Mouse (Mus musculus) neural tube, embryonic 11.5 days (tissue): ENCODE measurements around the gene Il4. TPM values are rescaled to one million over a fixed set of nuclear protein-coding genes. Genes with fewer than 3 reads are reported as not detected.

Experiments used
- ATAC-seq: fragments of 200-750 bp; cut with Nextera tagmentation; 2 replicates; pipeline ENCODE4 v1.8.0; 2017; ENCODE audit warnings: moderate number of reproducible peaks, mild to moderate bottlenecking, moderate TSS enrichment, moderate library complexity; ENCODE audit not compliant: insufficient read depth, low FRiP score, low TSS enrichment
- DNase-seq: peaks from one replicate; pipeline ENCODE4 v3.0.0-alpha.2; 2015; ENCODE audit warnings: low spot score
- H3K27ac ChIP-seq: fragments of 300-500 bp; sonication (generic); 2 replicates; pipeline ENCODE4 v1.5.1; 2014; ENCODE audit warnings: low read depth, mild to moderate bottlenecking, low read length
- H3K27me3 ChIP-seq: fragments of 300-500 bp; sonication (generic); 2 replicates; pipeline ENCODE4 v1.6.1; 2014; ENCODE audit warnings: mild to moderate bottlenecking, low read length, mixed read lengths; ENCODE audit not compliant: control insufficient read depth, insufficient read depth
- H3K36me3 ChIP-seq: fragments of 300-500 bp; sonication (generic); 2 replicates; pipeline ENCODE4 v1.6.1; 2014; ENCODE audit warnings: mild to moderate bottlenecking, low read length, moderate library complexity, mixed read lengths; ENCODE audit not compliant: control insufficient read depth, insufficient read depth
- H3K4me1 ChIP-seq: fragments of 300-500 bp; sonication (generic); 2 replicates; pipeline ENCODE4 v1.6.1; 2014; ENCODE audit warnings: low read length, mixed read lengths; ENCODE audit not compliant: control insufficient read depth, insufficient read depth
- H3K4me2 ChIP-seq: fragments of 300-500 bp; sonication (generic); 2 replicates; pipeline ENCODE4 v1.6.1; 2014; ENCODE audit warnings: low read depth, mild to moderate bottlenecking, moderate library complexity
- H3K4me3 ChIP-seq: fragments of 300-500 bp; sonication (generic); 2 replicates; pipeline ENCODE4 v1.5.1; 2014; ENCODE audit warnings: low read depth, low read length
- H3K9ac ChIP-seq: fragments of 300-500 bp; sonication (generic); 2 replicates; pipeline ENCODE4 v1.6.1; 2014; ENCODE audit warnings: mild to moderate bottlenecking, low read length
- H3K9me3 ChIP-seq: fragments of 300-500 bp; sonication (generic); 2 replicates; pipeline ENCODE4 v1.6.1; 2016; ENCODE audit warnings: low read length; ENCODE audit not compliant: control insufficient read depth
- WGBS: fragments of 180-500 bp; shearing (Covaris S2); extraction: QIAGEN DNeasy Blood & Tissue Kit; methylation state at CpG from one replicate; pipeline ENCODE4 v1.1.7; 2014; 5-methylcytosine and 5-hydroxymethylcytosine counted together
- polyA plus RNA-seq: library from polyadenylated mRNA; unstranded; fragments of >200 nt; fragmentation: Nextera tagmentation; extraction: Ambion mirVana; gene quantifications from 2 replicates; pipeline ENCODE4 v1.2.1, GENCODE M21; 2014

The Il4 gene
- polyA plus RNA-seq, 1 experiment from 2014 or later: 4.0 TPM

DNA sequence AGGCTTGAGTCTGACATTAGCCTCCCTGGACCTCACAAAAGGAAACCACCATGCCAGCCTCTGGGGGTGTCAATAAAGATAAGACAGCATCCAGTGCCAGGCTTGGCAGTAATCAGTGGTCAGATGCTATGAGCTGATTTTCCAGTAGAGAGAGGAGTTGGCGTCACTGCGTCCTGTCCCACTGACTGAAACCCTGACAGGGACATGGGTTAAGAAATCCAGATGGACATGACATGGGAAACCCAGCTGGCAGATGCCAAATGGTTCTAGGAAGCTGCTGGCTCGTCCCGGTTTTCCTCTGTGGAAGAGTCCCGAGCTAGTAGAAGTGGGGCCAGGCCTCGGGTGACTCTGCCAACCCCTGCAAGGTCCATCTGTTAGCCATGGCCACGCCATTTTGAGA is 15.2 kb upstream of the Il4 start:
- DNase-seq (no peak), ATAC-seq (no peak)
- Histone ChIP-seq H3K36me3 (no peaks in the 10 kb centered on the region), H3K9ac (no peak overlapping the region), H3K4me3 (no peak overlapping the region), H3K4me1 (peaks cover 6% of the 10 kb centered on the region; the same call in 1 of the 2 replicates), H3K4me2 (no peak overlapping the region), H3K9me3 (no peaks in the 10 kb centered on the region), H3K27me3 (peaks cover 12% of the 10 kb centered on the region; the same call in 1 of the 2 replicates), H3K27ac (no peak overlapping the region)
- WGBS: 87% methylated on average over 7 of the region's 7 CpGs

DNA sequence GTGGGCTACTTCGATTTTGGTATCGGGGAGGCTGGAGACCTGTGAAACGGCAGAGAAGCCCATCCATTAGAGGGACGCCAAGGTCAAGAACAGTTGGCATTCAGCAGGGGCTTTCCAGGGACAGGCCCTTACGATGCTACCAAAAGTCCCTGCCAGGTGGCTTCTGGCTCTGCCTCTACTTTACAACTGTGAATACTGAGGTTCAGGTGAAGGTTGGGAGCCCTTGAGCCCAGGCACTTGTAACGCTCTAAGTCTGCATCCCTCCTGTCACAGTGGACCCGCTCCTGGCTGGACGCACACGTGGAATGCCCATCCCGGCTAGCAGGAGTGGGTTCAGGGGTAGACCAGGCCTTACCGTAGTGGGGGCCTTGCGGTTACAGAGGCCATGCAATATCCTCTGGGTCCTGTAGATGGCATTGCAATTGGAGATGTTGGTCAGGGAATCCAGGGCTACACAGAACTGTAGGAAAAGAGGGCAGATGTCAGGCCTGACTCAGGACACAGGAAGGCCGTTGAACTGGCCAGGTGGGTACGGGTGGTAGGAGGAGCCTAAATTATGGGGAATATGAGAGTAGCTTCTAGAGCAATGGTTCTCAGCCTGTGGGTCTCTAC is 13.8 kb upstream of the Il4 start:
- no peaks in the 10 kb centered on the region for H3K36me3 ChIP-seq
- ATAC-seq: no peak
- no peaks in the 10 kb centered on the region for H3K9me3 ChIP-seq
- WGBS: 75% methylated on average over 14 of the region's 14 CpGs
- no peak overlapping the region for H3K27ac ChIP-seq
- H3K4me3 ChIP-seq: no peak overlapping the region
- H3K4me2 ChIP-seq: no peak overlapping the region
- peaks cover 7% of the 10 kb centered on the region; the same call in 1 of the 2 replicates for H3K27me3 ChIP-seq
- H3K9ac ChIP-seq: no peak overlapping the region
- no peak for DNase-seq
- peaks cover 6% of the 10 kb centered on the region; the same call in 1 of the 2 replicates for H3K4me1 ChIP-seq

DNA sequence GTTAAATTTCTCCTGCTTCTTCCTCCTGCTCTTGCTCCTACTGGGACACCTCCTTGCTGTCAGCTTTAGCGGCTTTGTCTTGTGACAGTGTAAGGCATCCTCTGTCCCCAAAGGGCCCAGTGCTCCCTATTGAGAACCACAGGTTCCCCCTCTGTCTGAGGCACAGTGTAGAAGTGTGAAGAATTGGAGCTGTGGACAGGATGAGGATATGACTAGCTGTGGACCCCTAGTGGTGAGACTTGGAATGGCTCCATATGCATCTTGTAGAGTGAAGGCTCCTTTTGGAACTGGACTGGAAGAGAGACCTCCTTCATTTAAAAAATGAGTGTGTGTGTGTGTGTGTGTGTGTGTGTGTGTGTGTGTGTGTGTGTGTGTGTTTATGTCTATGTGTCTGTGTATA is 9.4 kb upstream of the Il4 start:
- H3K9ac ChIP-seq: no peak overlapping the region
- no peaks in the 10 kb centered on the region for H3K4me1 ChIP-seq
- H3K36me3 ChIP-seq: no peaks in the 10 kb centered on the region
- H3K27ac ChIP-seq: no peak overlapping the region
- no peaks in the 10 kb centered on the region for H3K27me3 ChIP-seq
- 0 out of 2 replicates have a peak, but pooled peaks cover 3% of the 10 kb centered on the region for H3K9me3 ChIP-seq
- 0 out of 2 replicates have a peak, but pooled peaks have one; percentile 27 for ATAC-seq
- H3K4me3 ChIP-seq: no peak overlapping the region
- H3K4me2 ChIP-seq: no peak overlapping the region
- WGBS: 13% methylated on average over 1 of the region's 1 CpGs
- peak; percentile 80 for DNase-seq

DNA sequence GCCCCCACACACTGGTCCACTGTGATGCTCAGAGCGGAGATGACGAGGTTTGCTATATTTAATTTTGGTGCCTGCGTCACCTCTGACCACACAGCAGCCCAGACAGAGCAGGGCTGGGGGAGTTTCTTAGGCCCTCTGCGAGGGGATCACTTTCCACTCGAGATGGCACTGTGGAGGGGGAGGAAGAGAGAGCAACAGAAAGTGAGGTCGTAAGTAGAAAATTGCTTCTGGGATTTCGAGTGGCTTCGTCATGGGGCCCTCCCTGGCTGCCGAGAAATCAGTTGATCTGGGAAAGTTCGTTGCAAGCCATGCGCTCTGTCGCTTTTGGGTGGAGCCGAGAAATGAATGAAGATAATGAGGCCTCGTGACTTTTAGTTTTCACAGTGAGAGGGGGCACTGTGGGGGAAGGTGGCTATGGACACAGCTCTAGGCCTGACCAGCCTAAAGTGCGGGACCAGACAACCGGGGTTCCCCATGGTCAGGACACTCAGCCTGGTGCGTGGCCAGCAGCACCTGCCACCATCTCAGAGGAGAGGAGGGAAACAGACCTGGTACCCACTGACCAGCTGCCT is 8.4 kb upstream of the Il4 start:
- Histone ChIP-seq H3K4me1 (no peaks in the 10 kb centered on the region), H3K9ac (no peak overlapping the region), H3K4me3 (no peak overlapping the region), H3K36me3 (no peaks in the 10 kb centered on the region), H3K9me3 (0 out of 2 replicates have a peak, but pooled peaks cover 3% of the 10 kb centered on the region), H3K27ac (no peak overlapping the region), H3K4me2 (no peak overlapping the region), H3K27me3 (no peaks in the 10 kb centered on the region)
- WGBS: 78% methylated on average over 17 of the region's 17 CpGs
- ATAC-seq: no peak
- DNase-seq: no peak

DNA sequence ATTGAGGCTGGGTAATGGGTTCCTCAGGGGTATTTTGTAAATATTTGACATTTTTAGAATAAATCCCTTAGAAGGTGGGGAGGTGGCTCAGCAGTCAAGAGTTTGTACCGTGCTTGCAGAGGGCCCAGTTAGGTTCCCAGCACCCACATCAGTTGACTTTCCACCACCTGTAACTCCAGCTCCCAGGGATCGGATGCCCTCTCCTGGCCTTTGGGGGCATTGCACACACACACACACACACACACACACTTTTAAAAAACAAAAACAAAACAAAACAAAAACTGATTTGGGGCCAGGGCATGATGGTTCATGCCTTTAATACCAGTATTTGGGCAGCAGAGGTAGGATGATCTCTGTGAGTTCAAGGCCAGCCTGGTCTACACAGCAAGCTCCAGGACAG is 5.7 kb upstream of the Il4 start:
- Histone ChIP-seq H3K9me3 (0 out of 2 replicates have a peak, but pooled peaks cover 3% of the 10 kb centered on the region), H3K27ac (no peak overlapping the region), H3K4me1 (no peaks in the 10 kb centered on the region), H3K9ac (no peak overlapping the region), H3K4me3 (no peak overlapping the region), H3K27me3 (no peaks in the 10 kb centered on the region), H3K4me2 (no peak overlapping the region), H3K36me3 (no peaks in the 10 kb centered on the region)
- ATAC-seq (no peak), DNase-seq (no peak)
- 95% methylated on average over 2 of the region's 2 CpGs for WGBS

DNA sequence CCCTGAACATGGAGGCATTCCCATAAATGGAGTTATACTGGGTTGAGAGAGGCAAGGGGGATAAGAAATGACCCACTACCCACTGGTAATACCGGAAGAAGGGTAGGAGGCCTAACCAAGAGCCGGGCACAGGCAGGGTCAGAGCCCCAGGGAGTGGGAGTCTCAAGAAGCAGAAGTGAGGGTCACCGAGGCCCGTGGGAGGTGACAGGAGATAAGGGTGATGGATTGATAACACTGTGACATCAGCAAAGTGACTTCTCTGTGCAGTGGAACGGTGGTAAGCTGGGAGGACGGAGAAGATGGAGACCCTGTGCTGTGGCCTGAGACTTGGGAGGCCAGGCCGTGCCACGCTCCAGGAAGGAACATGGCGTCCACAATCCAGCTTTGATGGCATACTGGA is 5.1 kb upstream of the Il4 start:
- WGBS: 91% methylated on average over 9 of the region's 9 CpGs
- no peaks in the 10 kb centered on the region for H3K4me1 ChIP-seq
- no peak overlapping the region for H3K4me2 ChIP-seq
- H3K27ac ChIP-seq: no peak overlapping the region
- no peak for DNase-seq
- no peaks in the 10 kb centered on the region for H3K36me3 ChIP-seq
- 0 out of 2 replicates have a peak, but pooled peaks cover 3% of the 10 kb centered on the region for H3K9me3 ChIP-seq
- no peaks in the 10 kb centered on the region for H3K27me3 ChIP-seq
- no peak overlapping the region for H3K4me3 ChIP-seq
- H3K9ac ChIP-seq: no peak overlapping the region
- no peak for ATAC-seq

DNA sequence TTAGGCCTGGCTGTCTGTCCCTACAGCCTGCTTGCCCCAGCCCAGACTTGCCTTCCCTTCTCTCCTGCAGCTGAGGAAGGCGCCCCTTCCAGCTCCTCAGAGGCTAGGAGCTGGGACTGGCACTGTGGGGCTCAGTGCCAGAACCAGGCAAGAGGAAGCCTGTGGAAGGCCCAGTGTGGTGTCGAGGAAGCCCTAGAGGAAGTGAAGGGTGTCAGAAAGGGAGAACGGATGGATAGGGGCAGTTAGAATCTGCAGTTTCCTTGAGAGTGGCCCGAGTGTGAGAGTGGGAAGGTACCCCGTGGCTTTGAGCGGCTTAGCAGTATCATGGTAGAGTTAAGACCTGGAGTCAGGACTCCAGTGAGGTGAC is 4.0 kb upstream of the Il4 start:
- H3K27me3 ChIP-seq: no peaks in the 10 kb centered on the region
- 84% methylated on average over 6 of the region's 6 CpGs for WGBS
- DNase-seq (no peak), ATAC-seq (no peak)
- H3K4me3 ChIP-seq: no peak overlapping the region
- H3K9ac ChIP-seq: no peak overlapping the region
- H3K27ac ChIP-seq: no peak overlapping the region
- H3K9me3 ChIP-seq: 0 out of 2 replicates have a peak, but pooled peaks cover 3% of the 10 kb centered on the region
- no peaks in the 10 kb centered on the region for H3K4me1 ChIP-seq
- no peak overlapping the region for H3K4me2 ChIP-seq
- no peaks in the 10 kb centered on the region for H3K36me3 ChIP-seq

DNA sequence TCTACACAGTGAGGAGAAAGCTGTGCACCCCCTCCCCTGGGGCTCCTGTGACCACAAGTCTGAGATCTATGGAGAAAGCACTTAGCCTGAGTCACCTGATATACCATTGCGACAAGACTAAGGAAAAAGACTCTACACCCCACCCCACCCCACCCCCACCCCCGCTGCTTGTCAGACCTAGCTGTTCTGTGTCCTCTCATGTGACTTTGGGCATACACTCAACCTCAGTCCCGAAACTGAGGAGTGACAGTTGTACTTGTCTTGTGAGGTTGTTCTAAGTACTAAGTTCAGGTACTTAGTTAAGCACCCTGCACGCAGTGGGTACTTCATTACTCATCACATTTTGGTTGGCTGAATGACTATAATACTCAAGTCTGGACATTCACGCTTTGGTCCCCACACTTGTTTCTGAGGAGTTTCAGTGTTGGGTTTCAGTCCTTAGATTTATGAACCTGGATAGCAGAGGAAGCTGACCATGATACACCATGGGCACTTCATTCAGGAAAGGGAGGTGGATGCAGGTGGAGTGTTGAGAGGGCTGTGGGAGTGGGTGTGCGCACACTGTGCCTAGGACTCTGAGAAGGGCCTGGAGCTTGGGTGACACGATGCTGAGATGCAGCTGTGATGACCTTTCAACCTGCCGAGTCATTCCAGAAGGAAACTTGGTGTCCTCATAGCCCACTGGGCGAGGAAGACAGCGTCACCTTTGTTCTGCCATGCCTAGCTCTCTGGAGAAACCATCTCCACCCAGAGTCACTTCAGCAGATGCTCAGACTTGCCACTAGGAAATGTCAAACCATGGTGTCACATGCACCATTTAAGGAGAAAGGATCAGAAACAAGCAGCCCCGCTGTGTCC is 3.3 kb upstream of the Il4 start:
- DNase-seq (no peak), ATAC-seq (no peak)
- Histone ChIP-seq H3K36me3 (no peaks in the 10 kb centered on the region), H3K27me3 (no peaks in the 10 kb centered on the region), H3K9ac (no peak overlapping the region), H3K27ac (no peak overlapping the region), H3K4me1 (no peaks in the 10 kb centered on the region), H3K4me3 (no peak overlapping the region), H3K9me3 (0 out of 2 replicates have a peak, but pooled peaks cover 3% of the 10 kb centered on the region), H3K4me2 (no peak overlapping the region)
- WGBS: 89% methylated on average over 11 of the region's 11 CpGs
